ENCODE assay signal across 10 mouse cellular contexts in the genomic region with DNA sequence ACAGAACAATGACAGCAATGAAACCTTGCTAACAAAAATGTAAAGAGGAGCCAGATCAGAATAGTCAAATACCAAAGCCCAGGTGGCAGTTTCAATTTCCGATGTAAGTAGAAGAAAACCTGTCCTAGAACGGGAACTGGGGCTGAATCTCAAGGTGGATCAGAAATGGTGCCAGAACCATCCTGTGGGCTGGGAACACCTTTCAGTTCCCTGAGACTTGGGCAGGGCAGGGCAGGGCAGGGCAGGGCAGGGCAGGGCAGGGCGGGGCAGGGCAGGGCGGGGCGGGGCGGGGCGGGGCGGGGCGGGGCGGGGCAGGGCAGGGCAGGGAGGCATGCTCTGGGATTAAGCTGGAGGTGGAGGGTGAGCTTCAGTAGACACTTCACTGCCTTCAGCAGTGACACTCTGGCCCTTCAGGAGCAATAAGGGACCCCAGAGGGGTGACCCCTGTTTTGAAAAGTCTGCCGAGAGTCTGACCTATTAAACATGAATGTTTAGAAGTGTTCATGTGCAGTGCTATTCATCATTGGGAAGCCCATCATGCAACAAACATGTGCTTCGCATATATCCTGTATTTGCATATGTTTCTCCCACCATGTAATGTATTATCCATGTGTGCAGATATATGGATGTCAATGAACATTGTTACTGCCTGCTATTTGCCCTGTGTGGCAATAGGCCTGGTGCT.
DNase-seq lines count a peak whose midpoint lies in the region; ATAC-seq lines count a peak whose summit lies in the region.
"Had no signal": no experiment of that assay in that cellular context is flagged by ENCODE, and none has a peak within 500 bp of the region (broad histone marks: within the 10 kb centered on the region; RNA-seq: fewer than 3 reads in every experiment).

No protein-coding gene starts in this region.

- ATAC-seq in liver, embryonic 11.5 days (replicated peaks; ENCODE audit: low FRiP score), result peak; percentile 64
- ATAC-seq in embryonic facial prominence, embryonic 14.5 days (ENCODE audit: low read depth), result no peak
- ATAC-seq in hindbrain, embryonic 16.5 days, result peak; percentile 2; the same call in 1 of the 2 replicates
- peak; percentile 19 for ATAC-seq in neural tube, embryonic 14.5 days (ENCODE audit: low read depth)

- no peak overlapping the region for H3K9ac ChIP-seq in liver, embryonic 11.5 days (ENCODE audit: low read depth, low read length)
- H3K9ac ChIP-seq in embryonic facial prominence, embryonic 14.5 days (ENCODE audit: low read depth, low read length), result no peak overlapping the region
- H3K9ac ChIP-seq in hindbrain, embryonic 16.5 days (ENCODE audit: low read depth, low read length), result peak overlapping the region; percentile 80
- 0 out of 2 replicates have a peak overlapping the region, but pooled peaks have one; percentile 70 for H3K9ac ChIP-seq in neural tube, embryonic 14.5 days (replicated peaks; ENCODE audit: low read depth, low read length)
- H3K9ac ChIP-seq: liver, embryonic 14.5 days had no signal

- no peaks in the 10 kb centered on the region for H3K9me3 ChIP-seq in liver, embryonic 11.5 days (ENCODE audit: control insufficient read depth, low read length)
- H3K9me3 ChIP-seq in embryonic facial prominence, embryonic 14.5 days (ENCODE audit: control insufficient read depth, low read length), result no peaks in the 10 kb centered on the region
- H3K9me3 ChIP-seq in hindbrain, embryonic 16.5 days (ENCODE audit: control insufficient read depth, low read length), result no peaks in the 10 kb centered on the region
- no peaks in the 10 kb centered on the region for H3K9me3 ChIP-seq in neural tube, embryonic 14.5 days (ENCODE audit: control insufficient read depth, low read length)

- no peak for DNase-seq in liver, embryonic 11.5 days (ENCODE audit: low spot score)
- no peak for DNase-seq in liver
- no peak for DNase-seq in embryonic facial prominence, embryonic 14.5 days (ENCODE audit: low spot score)
- DNase-seq in gastrocnemius, adult 18-20 months (ENCODE audit: low spot score), result no peak
- no peak for DNase-seq in left cerebral cortex, adult 8-10 months (ENCODE audit: low spot score in 2 of 2)
- DNase-seq in ovary, postnatal 14 days (ENCODE audit: low spot score), result no peak

- peaks cover 31% of the 10 kb centered on the region for H3K27me3 ChIP-seq in liver, embryonic 11.5 days (replicated peaks; ENCODE audit: control insufficient read depth, insufficient read depth, low read length)
- peaks cover 26% of the 10 kb centered on the region for H3K27me3 ChIP-seq in embryonic facial prominence, embryonic 14.5 days (replicated peaks; ENCODE audit: control insufficient read depth, insufficient read depth, low read length)
- no peaks in the 10 kb centered on the region for H3K27me3 ChIP-seq in hindbrain, embryonic 16.5 days (replicated peaks; ENCODE audit: control insufficient read depth, insufficient read depth, low read length)
- no peaks in the 10 kb centered on the region for H3K27me3 ChIP-seq in neural tube, embryonic 14.5 days (ENCODE audit: control insufficient read depth, insufficient read depth, low read length)

- no peak overlapping the region for H3K4me2 ChIP-seq in liver, embryonic 11.5 days
- no peak overlapping the region for H3K4me2 ChIP-seq in embryonic facial prominence, embryonic 14.5 days (ENCODE audit: low read depth, low read length)
- peak overlapping the region; percentile 79 for H3K4me2 ChIP-seq in hindbrain, embryonic 16.5 days (ENCODE audit: low read length)
- H3K4me2 ChIP-seq in neural tube, embryonic 14.5 days (ENCODE audit: low read depth, low read length), result peak overlapping the region; percentile 60

- no peak overlapping the region for H3K27ac ChIP-seq in liver, embryonic 11.5 days (ENCODE audit: low read depth, low read length)
- H3K27ac ChIP-seq in embryonic facial prominence, embryonic 14.5 days (replicated peaks; ENCODE audit: low read depth, low read length), result no peak overlapping the region
- peak overlapping the region; percentile 87 for H3K27ac ChIP-seq in hindbrain, embryonic 16.5 days (ENCODE audit: low read depth, low read length)
- peak overlapping the region; percentile 76 for H3K27ac ChIP-seq in neural tube, embryonic 14.5 days (ENCODE audit: low read depth, low read length)
- H3K27ac ChIP-seq: liver, embryonic 14.5 days had no signal

- H3K36me3 ChIP-seq in liver, embryonic 11.5 days (ENCODE audit: control insufficient read depth, insufficient read depth, low read length), result no peaks in the 10 kb centered on the region
- H3K36me3 ChIP-seq in embryonic facial prominence, embryonic 14.5 days (ENCODE audit: control insufficient read depth, insufficient read depth, low read length), result no peaks in the 10 kb centered on the region
- no peaks in the 10 kb centered on the region for H3K36me3 ChIP-seq in hindbrain, embryonic 16.5 days (ENCODE audit: control insufficient read depth, insufficient read depth, low read length)
- H3K36me3 ChIP-seq in neural tube, embryonic 14.5 days (ENCODE audit: control insufficient read depth, insufficient read depth, low read length), result no peaks in the 10 kb centered on the region

- H3K4me3 ChIP-seq in liver, embryonic 11.5 days (ENCODE audit: low read depth, low read length), result no peak overlapping the region
- H3K4me3 ChIP-seq in embryonic facial prominence, embryonic 14.5 days (ENCODE audit: low read depth, low read length), result peak overlapping the region; percentile 45; the same call in 1 of the 2 replicates
- peak overlapping the region; percentile 63 for H3K4me3 ChIP-seq in hindbrain, embryonic 16.5 days (ENCODE audit: low read length)
- H3K4me3 ChIP-seq in neural tube, embryonic 14.5 days (ENCODE audit: low read depth, low read length), result peak overlapping the region; percentile 51
- H3K4me3 ChIP-seq: erythroblast, embryonic 14.5 days had no signal

- peaks cover 9% of the 10 kb centered on the region; the same call in 1 of the 2 replicates for H3K4me1 ChIP-seq in liver, embryonic 11.5 days (replicated peaks; ENCODE audit: control insufficient read depth, insufficient read depth, low read length)
- peaks cover 6% of the 10 kb centered on the region; the same call in 1 of the 2 replicates for H3K4me1 ChIP-seq in embryonic facial prominence, embryonic 14.5 days (ENCODE audit: control insufficient read depth, insufficient read depth, low read length)
- H3K4me1 ChIP-seq in hindbrain, embryonic 16.5 days (ENCODE audit: control insufficient read depth, insufficient read depth, low read depth, low read length), result peaks cover 32% of the 10 kb centered on the region
- peaks cover 22% of the 10 kb centered on the region for H3K4me1 ChIP-seq in neural tube, embryonic 14.5 days (ENCODE audit: control insufficient read depth, insufficient read depth, low read length)

- 15% methylated on average over 12 of the region's 12 CpGs for WGBS in liver, embryonic 11.5 days
- 27% methylated on average over 4 of the region's 12 CpGs for WGBS in embryonic facial prominence, embryonic 14.5 days
- 19% methylated on average over 6 of the region's 12 CpGs for WGBS in hindbrain, embryonic 16.5 days
- 15% methylated on average over 7 of the region's 12 CpGs for WGBS in neural tube, embryonic 14.5 days

Comparison
In these comparisons a context has a peak if more than half of its experiments do, and no peak if none do; other contexts are left out.
1. H3K27ac ChIP-seq: peak in hindbrain, embryonic 16.5 days (single experiment) and neural tube, embryonic 14.5 days (single experiment); none in liver, embryonic 11.5 days (single experiment) and embryonic facial prominence, embryonic 14.5 days (single experiment).
2. H3K4me2 ChIP-seq: peak in hindbrain, embryonic 16.5 days (single experiment) and neural tube, embryonic 14.5 days (single experiment); none in liver, embryonic 11.5 days (single experiment) and embryonic facial prominence, embryonic 14.5 days (single experiment).
3. H3K9ac ChIP-seq: peak in hindbrain, embryonic 16.5 days (single experiment) and neural tube, embryonic 14.5 days (single experiment); none in liver, embryonic 11.5 days (single experiment) and embryonic facial prominence, embryonic 14.5 days (single experiment).